Mouse (Mus musculus): ENCODE results near the gene Akap6.

Akap6 gene

GRCm38 (mm10) chr12:52699146-52699545 lies at the start of gene Akap6:
Akap6 (plus strand) TSS chr12:52699383.
- DNase-seq, result no peak

DNA sequence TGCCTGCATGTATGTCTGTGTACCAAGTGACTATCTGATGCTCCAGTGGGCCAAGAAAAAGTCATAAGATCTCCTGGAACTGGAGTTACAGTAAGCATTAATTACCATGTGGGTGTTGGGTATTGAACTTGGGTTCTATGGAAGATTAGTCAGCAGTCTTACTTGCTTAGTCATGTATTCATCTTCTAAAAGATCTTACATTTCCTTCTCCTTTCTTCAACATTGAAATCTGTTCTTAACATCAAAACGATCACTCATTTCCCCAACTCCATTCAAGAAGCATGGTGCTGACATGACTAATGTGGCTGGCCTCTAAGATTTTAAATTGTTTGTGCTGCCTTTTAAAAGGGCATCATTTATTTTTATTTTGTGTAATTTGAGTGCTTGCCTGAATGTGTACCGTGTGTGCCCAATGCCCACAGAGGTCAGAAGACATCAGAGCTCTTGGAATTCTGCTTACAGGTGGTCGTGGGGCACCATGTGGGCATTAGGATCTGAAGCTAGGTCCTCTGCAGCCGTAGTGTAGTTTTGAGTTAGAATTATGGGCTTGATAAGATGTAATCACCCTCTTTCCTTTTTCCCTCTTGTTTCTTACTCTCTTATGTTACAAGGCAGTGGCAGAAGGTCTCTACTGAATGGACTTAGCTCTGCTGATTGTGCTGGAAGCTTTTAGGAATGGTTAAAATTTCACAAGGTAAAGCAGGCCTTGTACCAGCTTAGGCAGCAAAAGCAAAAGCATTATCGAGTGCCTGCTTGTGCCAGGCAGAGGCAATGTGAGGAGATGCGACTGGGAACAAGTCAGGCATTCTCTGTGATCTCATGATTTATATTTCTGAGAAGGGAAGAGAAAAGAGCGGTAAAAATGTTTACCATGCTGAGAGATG lies 36.0 kb upstream of the Akap6 start:
- DNase-seq, result no peak

DNA sequence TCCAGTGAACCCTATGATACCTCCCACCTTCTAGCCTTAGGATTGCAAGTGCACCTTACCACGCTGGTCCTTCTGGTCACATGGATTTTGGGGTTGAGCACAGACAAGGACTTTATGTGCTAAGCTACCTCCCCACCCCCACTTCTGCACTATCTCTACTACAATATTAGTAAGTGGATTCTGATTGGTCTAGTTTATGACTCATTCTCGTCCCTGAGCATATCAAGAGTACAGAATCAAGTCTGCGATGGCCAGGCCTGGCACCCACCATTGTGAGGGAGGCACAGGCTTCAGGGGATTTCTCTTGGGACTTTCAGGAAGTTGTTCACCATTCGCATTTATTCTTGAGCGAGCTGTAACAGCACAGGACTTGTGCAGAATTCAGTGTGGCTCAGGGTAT lies 34.2 kb upstream of the Akap6 start:
- DNase-seq, result no peak

DNA sequence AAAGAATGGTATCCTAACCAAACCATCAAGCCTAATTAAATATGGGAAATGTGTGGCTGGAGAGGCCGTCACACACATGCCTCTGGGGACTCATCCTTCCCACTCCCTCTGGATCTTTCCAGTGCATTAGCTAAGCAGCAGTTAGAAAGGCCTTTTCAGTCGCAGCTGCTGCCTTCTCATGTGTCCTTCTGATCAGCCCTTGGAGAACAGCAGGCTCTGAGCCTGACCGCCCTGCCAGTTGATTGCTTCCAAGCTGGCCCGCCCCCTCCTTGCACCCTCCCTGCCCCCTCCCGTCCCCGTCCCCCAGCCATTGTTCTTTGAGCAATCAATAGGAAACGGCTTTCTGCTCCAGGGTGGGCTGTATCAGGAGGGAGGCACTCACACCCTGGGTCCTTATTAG lies 27.7 kb upstream of the Akap6 start:
- no peak for DNase-seq

DNA sequence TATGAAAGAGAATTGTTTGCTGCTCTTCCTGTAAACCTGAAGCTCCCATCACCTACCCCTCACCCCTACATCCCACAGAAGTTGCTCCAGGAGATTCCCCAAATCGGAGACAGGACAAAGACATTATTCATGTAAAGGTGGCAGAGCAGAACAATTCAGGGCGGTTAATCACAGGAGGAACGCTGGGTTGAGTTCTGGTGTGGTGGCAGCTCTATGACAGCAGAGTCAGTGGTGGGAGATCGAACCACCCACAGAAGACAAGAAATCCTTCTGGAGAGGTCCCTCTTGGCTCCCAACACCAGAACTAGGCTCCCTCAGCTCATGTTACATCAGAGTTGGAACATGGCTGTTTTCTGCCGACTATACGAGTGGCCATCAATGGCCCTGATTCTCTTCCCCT lies 27.2 kb upstream of the Akap6 start:
- DNase-seq, result no peak

- no peak for DNase-seq
Measured at GRCm38 (mm10) chr12:52673361-52673960, 25.7 kb upstream of the Akap6 start.

GRCm38 (mm10) chr12:52675010-52675409 lies 24.2 kb upstream of the Akap6 start:
- DNase-seq, result no peak

GRCm38 (mm10) chr12:52687355-52687754 lies 11.8 kb upstream of the Akap6 start:
- DNase-seq, result no peak

DNA sequence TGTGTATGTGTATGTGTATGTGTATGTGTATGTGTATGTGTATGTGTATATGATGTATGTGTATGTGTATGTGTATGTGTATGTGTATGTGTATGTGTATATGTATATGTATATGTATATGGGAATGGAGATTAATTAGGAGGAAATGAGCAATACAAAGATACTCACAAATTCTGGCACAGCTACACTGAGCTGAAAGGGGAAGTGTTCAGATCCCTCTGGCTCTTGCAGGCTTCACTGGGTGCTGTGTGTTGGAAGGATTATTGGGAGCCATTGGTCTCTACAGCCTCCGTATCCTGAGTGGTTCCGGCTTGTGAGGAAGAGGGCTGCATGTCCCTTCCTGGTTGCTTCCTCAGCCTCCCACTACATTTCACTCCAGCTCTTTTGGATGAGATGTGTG lies 10.5 kb upstream of the Akap6 start:
- no peak for DNase-seq

DNA sequence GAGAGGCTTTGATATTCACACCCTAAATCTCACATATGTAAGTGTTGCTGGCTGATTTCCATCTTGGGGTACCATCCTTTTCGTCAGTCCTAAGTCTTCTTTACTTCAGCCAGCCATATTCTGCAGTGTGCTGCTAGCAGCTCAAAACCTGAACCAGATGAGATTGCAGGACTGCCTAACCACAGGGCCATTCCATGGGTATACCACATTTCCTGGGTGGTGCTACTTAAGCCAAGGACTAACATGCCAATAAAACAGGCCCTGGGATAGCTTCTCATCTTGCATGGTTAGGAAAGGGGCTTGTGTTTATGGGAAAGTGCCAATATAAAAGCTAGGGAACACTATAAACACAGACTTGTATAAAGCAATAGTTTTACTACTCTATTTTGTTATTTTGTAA lies 7.6 kb upstream of the Akap6 start:
- no peak for DNase-seq

DNA sequence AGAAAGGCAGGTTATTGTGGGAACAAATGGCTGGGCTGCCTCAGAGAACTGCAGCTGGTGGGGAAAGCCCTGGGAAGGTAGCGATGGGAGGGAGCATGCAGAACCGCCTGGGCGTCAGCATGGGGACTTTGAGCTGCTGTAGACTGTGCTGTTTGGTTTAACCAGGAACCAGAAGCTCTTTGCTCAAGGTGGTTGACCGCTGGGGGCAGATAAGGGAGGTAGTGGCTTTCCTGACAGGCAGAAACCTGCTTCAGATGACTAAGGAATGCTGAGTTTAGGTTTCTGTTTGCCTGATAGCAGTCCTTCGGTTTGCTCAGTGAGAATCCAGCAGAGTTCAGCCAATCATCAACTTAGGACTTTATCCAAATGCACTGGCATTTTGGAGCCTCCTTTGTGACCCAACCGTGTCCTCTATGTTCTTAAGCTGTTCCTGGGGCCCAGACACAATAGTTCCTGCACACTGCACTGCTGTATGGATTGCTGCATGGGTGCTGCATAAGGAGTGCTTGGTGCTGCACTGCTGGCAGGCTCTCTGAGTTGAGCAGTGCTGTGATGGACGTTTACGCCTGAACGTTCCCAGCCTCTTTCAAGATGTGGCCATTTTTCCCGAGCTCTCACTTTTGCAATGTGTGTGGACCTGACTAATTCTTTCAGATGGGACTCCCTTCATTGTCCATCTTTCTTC lies 6.8 kb upstream of the Akap6 start:
- no peak for DNase-seq

DNA sequence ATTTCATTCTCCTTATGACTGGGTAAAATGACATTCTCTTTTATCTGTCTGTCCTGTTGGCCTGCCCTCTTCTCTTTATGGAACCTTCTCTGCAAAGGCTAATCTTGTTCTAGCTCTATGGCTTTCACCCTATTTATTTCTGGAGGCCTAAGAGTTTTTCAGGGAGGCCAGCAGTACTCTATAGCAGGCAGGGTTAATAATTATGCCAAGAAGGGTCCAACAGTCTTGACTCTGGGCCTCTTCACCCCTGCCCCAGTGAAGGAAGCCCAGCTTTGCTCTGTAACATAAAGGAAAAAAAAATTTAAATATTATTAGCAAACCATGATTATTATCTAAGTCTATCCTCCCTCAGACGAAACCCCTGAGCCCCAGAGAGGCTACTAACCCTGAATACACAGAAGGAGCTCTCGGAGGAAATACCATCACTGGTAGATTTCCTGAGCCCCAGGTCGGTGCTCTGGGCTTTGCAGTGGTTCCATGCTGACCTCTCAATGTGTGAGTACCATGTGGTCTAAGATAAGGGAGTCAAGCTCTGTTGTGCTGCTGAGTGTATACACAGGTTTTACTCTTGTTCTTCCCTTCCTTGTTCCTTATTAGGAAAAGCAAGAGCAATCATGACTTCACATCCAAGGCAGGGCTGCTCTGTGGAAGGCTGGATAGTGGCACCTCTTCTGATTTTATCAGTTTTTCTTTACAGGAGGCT lies 1.6 kb upstream of the Akap6 start:
- DNase-seq, result no peak

GRCm38 (mm10) chr12:52698276-52698930 lies 780 bp upstream of the Akap6 start:
- no peak for DNase-seq

GRCm38 (mm10) chr12:52699961-52700696 lies 946 bp downstream of the Akap6 start:
- DNase-seq, result no peak

DNA sequence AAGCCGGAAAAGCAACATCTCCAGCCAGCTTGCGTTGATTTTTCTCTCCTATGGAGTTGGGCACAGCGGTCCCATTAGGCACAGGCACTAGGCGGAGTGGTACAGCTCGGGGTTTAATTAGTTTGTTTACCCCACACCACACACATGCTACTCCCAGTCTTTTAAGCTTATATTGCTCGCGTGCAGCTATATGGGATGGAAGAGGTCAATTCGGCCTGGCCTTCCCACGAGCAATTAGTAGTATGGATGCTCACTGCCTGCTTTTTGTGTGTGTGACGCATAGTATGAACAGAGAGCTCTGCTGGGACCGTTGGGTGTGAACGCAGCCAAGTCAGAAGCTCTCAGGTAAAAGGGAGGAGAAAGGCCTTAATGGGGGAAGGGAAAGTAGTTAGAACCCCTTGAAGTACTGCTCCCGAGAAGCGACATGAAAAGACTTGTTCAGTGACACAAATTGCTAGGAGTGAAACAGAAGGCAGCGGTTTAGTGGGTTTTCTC lies 1.6 kb downstream of the Akap6 start:
- DNase-seq, result no peak

DNA sequence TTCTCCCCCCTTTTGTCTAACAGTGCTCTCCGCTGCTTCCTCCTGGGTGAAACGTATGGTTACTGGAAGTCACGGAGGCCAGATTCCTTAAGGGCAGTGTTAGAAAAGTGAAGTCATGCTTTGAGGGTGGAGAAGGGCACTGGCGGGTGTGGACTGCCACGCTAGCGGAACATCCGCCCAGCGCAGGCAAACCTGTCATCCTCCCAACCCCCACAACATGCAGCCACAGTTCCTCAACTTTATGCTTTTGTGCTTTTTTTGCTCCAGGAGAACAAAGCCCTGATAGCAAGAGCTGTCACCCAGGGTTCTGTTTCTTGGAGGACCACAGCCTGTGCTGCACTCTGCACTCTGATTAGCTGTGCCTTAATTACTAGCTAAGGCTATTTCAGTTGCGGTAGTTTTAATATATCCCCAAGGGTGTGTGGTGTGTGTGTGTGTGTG lies 2.0 kb downstream of the Akap6 start:
- peak; percentile 2 to 4 for DNase-seq

- no peak for DNase-seq
Measured at GRCm38 (mm10) chr12:52702368-52702967, 3.3 kb downstream of the Akap6 start.

- no peak for DNase-seq
Measured at GRCm38 (mm10) chr12:52704081-52704480, 4.9 kb downstream of the Akap6 start.

GRCm38 (mm10) chr12:52704810-52705209 lies 5.6 kb downstream of the Akap6 start:
- DNase-seq, result no peak

GRCm38 (mm10) chr12:52711382-52711781 lies 12.2 kb downstream of the Akap6 start:
- no peak for DNase-seq

Data from B cell, adult 2 months (primary cell).